Mouse (Mus musculus): Measurements from ENCODE around the gene Tnni3k.

DNA sequence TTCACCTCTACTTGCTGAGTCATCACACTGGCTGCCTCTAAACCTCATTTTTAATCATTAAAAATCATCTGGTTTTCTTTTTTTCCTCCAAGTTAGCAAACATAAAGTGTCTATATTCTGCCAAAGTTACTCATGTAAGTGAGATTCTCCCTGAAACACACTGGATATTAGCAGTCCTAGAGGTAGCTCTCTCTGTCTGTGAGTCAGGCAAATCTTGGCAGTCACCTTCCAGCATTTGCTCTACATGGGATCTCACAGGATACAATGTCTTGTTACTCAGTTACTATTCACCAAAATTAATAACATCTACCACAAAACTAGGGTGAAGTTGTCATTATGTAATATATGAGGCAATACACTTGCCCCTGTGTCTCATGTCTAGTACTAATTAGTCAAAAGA, 3.2 kb downstream of the Tnni3k start:
- TF ChIP-seq CTCF (IDR thresholded peaks at IDR 0.05; ENCODE audit: extremely low read depth, insufficient read depth, low read length), result no peak
- TF ChIP-seq POLR2A (IDR thresholded peaks at IDR 0.05; ENCODE audit: extremely low read depth, insufficient read depth, low read length), result no peak

All from cortical plate, adult 2 months (tissue).